Mouse (Mus musculus): Measurements from ENCODE around the gene Tlk1. TPM values are rescaled to one million over a fixed set of nuclear protein-coding genes. Genes with fewer than 3 reads are reported as not detected.

The Tlk1 gene
- polyA plus RNA-seq, 1 experiment from 2014 or later: 36.4 TPM

GRCm38 (mm10) chr2:70695712-70696111 lies 129.8 kb downstream of the Tlk1 start:
- TF ChIP-seq CTCF (IDR thresholded peaks at IDR 0.05; ENCODE audit: low read depth): no peak
- H3K36me3 ChIP-seq (ENCODE audit: insufficient read depth): peaks cover 21% of the 10 kb centered on the region
- WGBS: 68% methylated on average over 10 of the region's 10 CpGs
- no peak overlapping the region for H3K4me2 ChIP-seq
- DNase-seq (peak; percentile 40), ATAC-seq (ENCODE audit: insufficient read depth) (peak; percentile 63)
- H3K9me3 ChIP-seq (ENCODE audit: low read depth, low read length): no peaks in the 10 kb centered on the region
- H3K27me3 ChIP-seq (ENCODE audit: insufficient read depth, low read length): no peaks in the 10 kb centered on the region
- no peaks in the 10 kb centered on the region for H3K4me1 ChIP-seq (ENCODE audit: insufficient read depth)
- H3K9ac ChIP-seq: no peak overlapping the region
- H3K27ac ChIP-seq (ENCODE audit: low read depth): no peak overlapping the region
- no peak overlapping the region for H3K4me3 ChIP-seq (ENCODE audit: low read depth, low read length)

GRCm38 (mm10) chr2:70690195-70690594 lies 135.3 kb downstream of the Tlk1 start:
- Histone ChIP-seq H3K9ac (no peak overlapping the region), H3K4me3 (ENCODE audit: low read depth, low read length) (no peak overlapping the region), H3K27ac (ENCODE audit: low read depth) (no peak overlapping the region), H3K9me3 (ENCODE audit: low read depth, low read length) (no peaks in the 10 kb centered on the region), H3K4me1 (ENCODE audit: insufficient read depth) (no peaks in the 10 kb centered on the region), H3K36me3 (ENCODE audit: insufficient read depth) (peaks cover 75% of the 10 kb centered on the region), H3K4me2 (no peak overlapping the region), H3K27me3 (ENCODE audit: insufficient read depth, low read length) (no peaks in the 10 kb centered on the region)
- ATAC-seq (ENCODE audit: insufficient read depth) (no peak), DNase-seq (no peak)
- no peak for TF ChIP-seq CTCF (IDR thresholded peaks at IDR 0.05; ENCODE audit: low read depth)
- WGBS: 59% methylated on average over 11 of the region's 11 CpGs

DNA sequence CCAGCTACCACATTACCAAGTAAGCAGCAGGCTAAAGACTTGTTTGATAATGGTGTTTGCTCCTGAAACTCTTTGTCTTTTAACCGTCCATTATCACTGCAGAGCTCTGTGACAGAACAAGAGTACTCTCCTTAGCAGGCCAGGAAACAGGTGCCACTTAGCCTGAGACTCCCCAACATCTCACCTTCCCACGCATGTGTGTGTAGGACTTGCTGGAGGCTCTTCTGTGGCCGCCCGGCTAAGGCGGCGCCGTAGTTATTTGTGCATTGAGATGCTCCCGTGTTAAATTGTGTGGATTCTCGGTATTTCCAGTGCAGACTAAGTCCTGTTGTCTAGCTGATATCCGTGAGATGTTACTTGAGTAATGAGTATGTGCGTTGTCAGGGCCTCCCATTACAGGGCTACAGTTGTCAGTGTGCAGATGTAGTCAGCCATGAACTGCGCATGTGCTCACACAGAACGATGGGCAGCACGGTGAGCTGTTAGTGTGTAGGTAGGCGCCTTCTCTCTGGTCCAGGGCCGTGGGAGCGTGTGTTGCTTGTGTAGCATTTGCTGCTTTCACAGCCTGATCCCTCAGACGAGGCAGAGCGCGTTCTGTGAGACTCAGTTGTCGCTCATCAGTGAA lies 137.0 kb downstream of the Tlk1 start:
- TF ChIP-seq CTCF (IDR thresholded peaks at IDR 0.05; ENCODE audit: low read depth): no peak
- ATAC-seq (ENCODE audit: insufficient read depth) (no peak), DNase-seq (no peak)
- H3K4me3 ChIP-seq (ENCODE audit: low read depth, low read length): no peak overlapping the region
- no peaks in the 10 kb centered on the region for H3K4me1 ChIP-seq (ENCODE audit: insufficient read depth)
- no peak overlapping the region for H3K27ac ChIP-seq (ENCODE audit: low read depth)
- no peaks in the 10 kb centered on the region for H3K9me3 ChIP-seq (ENCODE audit: low read depth, low read length)
- peaks cover 90% of the 10 kb centered on the region for H3K36me3 ChIP-seq (ENCODE audit: insufficient read depth)
- no peak overlapping the region for H3K4me2 ChIP-seq
- no peaks in the 10 kb centered on the region for H3K27me3 ChIP-seq (ENCODE audit: insufficient read depth, low read length)
- H3K9ac ChIP-seq: no peak overlapping the region
- WGBS: 91% methylated on average over 21 of the region's 21 CpGs

DNA sequence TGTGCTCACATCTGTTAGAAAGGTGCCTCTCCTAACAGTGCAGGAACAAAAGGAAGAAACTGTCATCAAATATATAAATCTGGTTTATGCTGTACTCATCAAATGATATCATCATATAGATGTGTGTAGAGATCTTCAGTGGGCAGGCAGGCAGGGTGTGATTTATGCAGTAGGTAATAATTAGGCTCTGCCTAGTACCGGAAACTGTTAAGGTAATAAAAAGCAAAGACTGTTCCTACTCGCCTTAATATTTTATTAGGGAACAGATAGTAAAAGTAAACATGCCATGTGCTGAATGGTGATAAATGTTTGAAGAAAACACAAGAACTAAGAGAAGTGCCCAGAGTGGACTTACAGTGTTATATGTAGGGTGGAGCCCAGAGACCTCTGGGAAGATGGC lies 143.2 kb downstream of the Tlk1 start:
- no peaks in the 10 kb centered on the region for H3K9me3 ChIP-seq (ENCODE audit: low read depth, low read length)
- ATAC-seq (ENCODE audit: insufficient read depth) (no peak), DNase-seq (no peak)
- no peak overlapping the region for H3K9ac ChIP-seq
- 71% methylated on average over 2 of the region's 2 CpGs for WGBS
- H3K27ac ChIP-seq (ENCODE audit: low read depth): no peak overlapping the region
- H3K4me2 ChIP-seq: no peak overlapping the region
- no peaks in the 10 kb centered on the region for H3K4me1 ChIP-seq (ENCODE audit: insufficient read depth)
- no peak for TF ChIP-seq CTCF (IDR thresholded peaks at IDR 0.05; ENCODE audit: low read depth)
- H3K36me3 ChIP-seq (ENCODE audit: insufficient read depth): peaks cover 95% of the 10 kb centered on the region
- no peaks in the 10 kb centered on the region for H3K27me3 ChIP-seq (ENCODE audit: insufficient read depth, low read length)
- H3K4me3 ChIP-seq (ENCODE audit: low read depth, low read length): no peak overlapping the region

- Histone ChIP-seq H3K27ac (ENCODE audit: low read depth) (no peak overlapping the region), H3K4me3 (ENCODE audit: low read depth, low read length) (no peak overlapping the region), H3K4me2 (no peak overlapping the region), H3K9ac (no peak overlapping the region), H3K36me3 (ENCODE audit: insufficient read depth) (peaks cover 16% of the 10 kb centered on the region), H3K27me3 (ENCODE audit: insufficient read depth, low read length) (no peaks in the 10 kb centered on the region), H3K9me3 (ENCODE audit: low read depth, low read length) (no peaks in the 10 kb centered on the region), H3K4me1 (ENCODE audit: insufficient read depth) (no peaks in the 10 kb centered on the region)
- WGBS: 80% methylated on average over 7 of the region's 7 CpGs
- ATAC-seq (ENCODE audit: insufficient read depth): no peak
- TF ChIP-seq CTCF (IDR thresholded peaks at IDR 0.05; ENCODE audit: low read depth): peak; percentile 46
- DNase-seq: peak; percentile 65
Observed at GRCm38 (mm10) chr2:70673445-70674126, 151.9 kb downstream of the Tlk1 start.

DNA sequence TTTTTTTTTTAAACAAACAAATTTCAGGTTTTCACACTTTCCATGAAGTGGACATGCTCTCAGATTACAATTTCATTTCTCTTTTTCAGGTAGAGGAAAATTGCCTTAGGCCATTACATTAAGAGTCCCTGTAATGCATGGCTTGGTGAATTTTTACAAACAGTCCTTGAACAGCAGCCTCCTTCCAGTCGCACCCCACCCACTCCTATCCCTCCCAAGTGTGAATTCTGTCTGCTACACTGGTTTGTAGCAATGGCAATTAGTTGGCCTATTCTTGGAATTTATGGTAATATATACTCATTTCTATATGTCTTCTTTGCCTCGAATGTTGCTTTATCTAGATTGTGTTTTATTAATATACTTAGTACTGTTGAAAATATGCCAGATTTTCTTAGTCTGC lies 153.1 kb downstream of the Tlk1 start:
- Histone ChIP-seq H3K4me2 (no peak overlapping the region), H3K4me3 (ENCODE audit: low read depth, low read length) (no peak overlapping the region), H3K36me3 (ENCODE audit: insufficient read depth) (0 out of 2 replicates have a peak, but pooled peaks cover 6% of the 10 kb centered on the region), H3K4me1 (ENCODE audit: insufficient read depth) (no peaks in the 10 kb centered on the region), H3K27me3 (ENCODE audit: insufficient read depth, low read length) (no peaks in the 10 kb centered on the region), H3K9me3 (ENCODE audit: low read depth, low read length) (no peaks in the 10 kb centered on the region), H3K27ac (ENCODE audit: low read depth) (no peak overlapping the region), H3K9ac (no peak overlapping the region)
- DNase-seq (no peak), ATAC-seq (ENCODE audit: insufficient read depth) (no peak)
- 73% methylated on average over 2 of the region's 2 CpGs for WGBS
- no peak for TF ChIP-seq CTCF (IDR thresholded peaks at IDR 0.05; ENCODE audit: low read depth)

- DNase-seq: no peak
- no peak overlapping the region for H3K4me2 ChIP-seq
- H3K36me3 ChIP-seq (ENCODE audit: insufficient read depth): peaks cover 4% of the 10 kb centered on the region; the same call in 1 of the 2 replicates
- H3K9ac ChIP-seq: no peak overlapping the region
- no peak overlapping the region for H3K4me3 ChIP-seq (ENCODE audit: low read depth, low read length)
- no peak for TF ChIP-seq CTCF (IDR thresholded peaks at IDR 0.05; ENCODE audit: low read depth)
- no peaks in the 10 kb centered on the region for H3K27me3 ChIP-seq (ENCODE audit: insufficient read depth, low read length)
- whole genome bisulfite sequencing: 36% methylated on average over 2 of the region's 2 CpGs
- ATAC-seq (ENCODE audit: insufficient read depth): no peak
- H3K27ac ChIP-seq (ENCODE audit: low read depth): no peak overlapping the region
- H3K4me1 ChIP-seq (ENCODE audit: insufficient read depth): no peaks in the 10 kb centered on the region
- no peaks in the 10 kb centered on the region for H3K9me3 ChIP-seq (ENCODE audit: low read depth, low read length)
Observed at GRCm38 (mm10) chr2:70669896-70670295, 155.6 kb downstream of the Tlk1 start.

Data from lung, embryonic 14.5 days (tissue).